Mouse (Mus musculus) small intestine, adult 10 weeks (tissue): ENCODE results near the gene Hook2. TPM values are rescaled to one million over a fixed set of nuclear protein-coding genes. Genes with fewer than 3 reads are reported as not detected.

Source experiments
- polyA plus RNA-seq: library from polyadenylated mRNA; stranded (reverse); fragments of 350-450 nt; fragmentation: Illumina TruSeq; extraction: RNeasy Lipid Tissue Mini Kit (QIAGEN cat#74804); gene quantifications from one replicate; pipeline ENCODE4 v1.2.3, GENCODE M21; 2014; ENCODE audit warnings: low replicate concordance

Hook2 gene
- polyA plus RNA-seq = 34.3 TPM

GRCm38 (mm10) chr8:84990349-84990748, at the start of gene Hook2:
Hook2 (plus strand) TSS chr8:84990603.

GRCm38 (mm10) chr8:84946528-84947240, 43.7 kb upstream of the Hook2 start, which contains the start of gene Rtbdn:
Rtbdn (plus strand) TSS chr8:84946991.

GRCm38 (mm10) chr8:84969241-84970134, 20.9 kb upstream of the Hook2 start, which contains the start of the genes Gm49661, Prdx2 and Rnaseh2a:
Gm49661 (minus strand) TSS chr8:84969433.
Prdx2 (plus strand) TSS chr8:84969587.
Rnaseh2a (minus strand) TSS chr8:84969767.

GRCm38 (mm10) chr8:84978248-84978940, 12.0 kb upstream of the Hook2 start, which contains the start of gene Junb:
Junb (minus strand) TSS chr8:84978718.

GRCm38 (mm10) chr8:85014431-85014830, 24.0 kb downstream of the Hook2 start, which contains the start of gene Best2:
Best2 (minus strand) TSS chr8:85014531.

GRCm38 (mm10) chr8:85025098-85025932, 34.9 kb downstream of the Hook2 start, which contains the start of gene Asna1:
Asna1 (minus strand) TSS chr8:85025281.

GRCm38 (mm10) chr8:85026670-85027515, 36.5 kb downstream of the Hook2 start, which contains the start of gene Trir:
Trir (plus strand) TSS chr8:85026823.

GRCm38 (mm10) chr8:85036718-85037365, 46.4 kb downstream of the Hook2 start, which contains the start of gene Tnpo2:
Tnpo2 (plus strand) TSS chr8:85036915.

Other genes starting within 250 kb of the Hook2 start
- gene Nfix, start 190.3 kb upstream of the Hook2 start, polyA plus RNA-seq = 6.2 TPM
- gene Dand5, start 167.8 kb upstream of the Hook2 start, polyA plus RNA-seq = 0.89 TPM
- not detected for gene Gadd45gip1, start 159.1 kb upstream of the Hook2 start, polyA plus RNA-seq
- 1.3 TPM for gene Rad23a, start 149.9 kb upstream of the Hook2 start, polyA plus RNA-seq
- 432 TPM for gene Calr, start 143.7 kb upstream of the Hook2 start, polyA plus RNA-seq
- gene Farsa, start 133.6 kb upstream of the Hook2 start, polyA plus RNA-seq = 1.9 TPM
- 10.3 TPM for gene Syce2, start 118.5 kb upstream of the Hook2 start, polyA plus RNA-seq
- 33.1 TPM for gene Gcdh, start 96.7 kb upstream of the Hook2 start, polyA plus RNA-seq
- not detected for gene Klf1, start 88.7 kb upstream of the Hook2 start, polyA plus RNA-seq
- 3.7 TPM for gene Dnase2a, start 82.0 kb upstream of the Hook2 start, polyA plus RNA-seq
- not detected for gene Mast1, start 53.2 kb upstream of the Hook2 start, polyA plus RNA-seq
- not detected for gene Rtbdn, start 43.6 kb upstream of the Hook2 start, polyA plus RNA-seq
- not detected for gene Gm49661, start 21.2 kb upstream of the Hook2 start, polyA plus RNA-seq
- 14.6 TPM for gene Prdx2, start 21.0 kb upstream of the Hook2 start, polyA plus RNA-seq
- gene Rnaseh2a, start 20.8 kb upstream of the Hook2 start, polyA plus RNA-seq = 1.1 TPM
- 1.7 TPM for gene Junb, start 11.9 kb upstream of the Hook2 start, polyA plus RNA-seq
- gene Best2, start 23.9 kb downstream of the Hook2 start, polyA plus RNA-seq = not detected
- gene Asna1, start 34.7 kb downstream of the Hook2 start, polyA plus RNA-seq = 3.8 TPM
- gene Trir, start 36.2 kb downstream of the Hook2 start, polyA plus RNA-seq = 5.6 TPM
- 3.5 TPM for gene Tnpo2, start 46.3 kb downstream of the Hook2 start, polyA plus RNA-seq
- gene Fbxw9, start 69.5 kb downstream of the Hook2 start, polyA plus RNA-seq = 1.4 TPM
- not detected for gene Gm5741, start 77.4 kb downstream of the Hook2 start, polyA plus RNA-seq
- gene Dhps, start 81.2 kb downstream of the Hook2 start, polyA plus RNA-seq = 17.0 TPM
- gene Wdr83os, start 90.1 kb downstream of the Hook2 start, polyA plus RNA-seq = 3.7 TPM
- gene Wdr83, start 90.7 kb downstream of the Hook2 start, polyA plus RNA-seq = 2.0 TPM
- gene Man2b1, start 92.7 kb downstream of the Hook2 start, polyA plus RNA-seq = 3.0 TPM
- 3.0 TPM for gene Zfp791, start 132.5 kb downstream of the Hook2 start, polyA plus RNA-seq
- gene Cks1brt, start 161.3 kb downstream of the Hook2 start, polyA plus RNA-seq = not detected
- gene Olfr371, start 235.4 kb downstream of the Hook2 start, polyA plus RNA-seq = not detected